Mouse (Mus musculus) mature B cell (primary cell): Measurements from ENCODE around the gene Nprl3.

Source experiments
- in situ Hi-C: fragments of 300-500 bp; cut with MboI; formaldehyde crosslinking; loops from 2 replicates; pipeline ENCODE4 v1.14.3; 2019

The Nprl3 gene

DNA sequence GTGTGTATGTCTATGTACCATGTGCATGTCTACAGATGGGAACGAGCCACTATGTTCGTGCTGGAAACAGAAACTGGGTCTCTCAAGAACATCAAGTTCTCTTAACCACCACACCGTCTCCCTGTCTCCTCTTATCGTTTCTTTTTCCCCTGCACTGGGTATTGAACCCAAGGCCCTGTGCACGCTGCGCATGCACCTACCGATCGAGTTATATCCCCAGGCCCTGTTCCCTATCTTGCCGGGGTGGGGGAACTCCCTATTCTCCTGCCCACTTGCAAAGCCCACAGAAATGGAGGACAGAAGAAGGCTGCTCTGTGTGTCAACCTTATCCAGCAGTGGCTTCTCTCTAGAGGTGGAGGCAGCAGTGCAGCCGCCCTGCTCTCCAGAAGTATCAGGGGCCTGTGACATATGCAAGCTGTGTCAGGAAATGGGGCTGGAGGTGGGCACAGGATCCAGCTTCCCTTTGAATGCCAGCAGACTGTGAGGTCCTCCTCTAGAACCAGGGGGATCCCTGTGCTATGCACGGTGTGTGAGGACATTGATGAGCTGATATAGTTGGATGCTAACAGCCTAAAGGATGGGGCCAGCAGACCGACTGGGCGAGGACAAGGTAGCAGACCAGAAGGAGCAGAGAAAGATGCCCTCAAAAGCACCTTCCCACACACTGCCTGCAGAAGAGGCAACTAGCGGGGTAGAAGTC is 69.1 kb downstream of the Nprl3 start:
- in situ Hi-C loops = no loop called here

DNA sequence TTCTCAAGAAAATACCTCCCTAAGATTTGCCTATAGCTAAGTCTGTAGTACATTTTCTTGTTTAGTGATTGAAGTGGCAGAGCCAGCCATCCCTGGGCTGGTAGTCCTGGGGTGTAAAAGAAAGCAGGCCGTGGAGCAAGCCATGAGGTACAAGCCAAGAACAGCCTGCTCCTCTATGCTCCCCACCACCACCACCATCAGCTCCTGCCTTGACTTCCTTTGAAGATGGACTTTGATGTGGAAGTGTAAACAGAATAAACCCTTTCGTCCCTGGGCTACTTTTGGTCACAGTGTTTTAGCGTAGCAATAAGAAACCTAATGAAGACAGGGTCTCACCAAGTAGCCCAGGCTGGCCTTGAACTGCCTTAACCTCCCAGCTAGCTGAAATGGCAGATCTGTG is 69.7 kb downstream of the Nprl3 start:
- in situ Hi-C loops = no loop called here

DNA sequence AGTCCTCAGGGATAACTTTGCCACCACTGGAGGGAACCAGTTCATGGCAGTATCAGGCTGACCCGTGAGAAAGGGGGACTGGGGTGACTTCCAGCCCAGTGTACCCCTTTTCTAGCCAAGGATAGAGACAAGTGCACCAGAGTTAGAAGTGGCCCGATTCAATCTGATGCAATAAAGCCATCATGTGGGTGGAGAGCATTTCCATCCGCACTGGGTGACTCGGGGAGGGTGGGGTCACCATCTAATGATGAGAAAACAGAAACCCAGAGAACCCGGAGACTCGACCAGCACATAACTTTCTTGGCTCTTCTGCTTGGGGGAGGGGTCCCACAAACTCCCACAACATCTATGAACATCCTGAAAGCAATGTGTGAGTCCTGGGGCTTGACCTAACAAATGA is 70.8 kb downstream of the Nprl3 start:
- in situ Hi-C loops = no loop called here

DNA sequence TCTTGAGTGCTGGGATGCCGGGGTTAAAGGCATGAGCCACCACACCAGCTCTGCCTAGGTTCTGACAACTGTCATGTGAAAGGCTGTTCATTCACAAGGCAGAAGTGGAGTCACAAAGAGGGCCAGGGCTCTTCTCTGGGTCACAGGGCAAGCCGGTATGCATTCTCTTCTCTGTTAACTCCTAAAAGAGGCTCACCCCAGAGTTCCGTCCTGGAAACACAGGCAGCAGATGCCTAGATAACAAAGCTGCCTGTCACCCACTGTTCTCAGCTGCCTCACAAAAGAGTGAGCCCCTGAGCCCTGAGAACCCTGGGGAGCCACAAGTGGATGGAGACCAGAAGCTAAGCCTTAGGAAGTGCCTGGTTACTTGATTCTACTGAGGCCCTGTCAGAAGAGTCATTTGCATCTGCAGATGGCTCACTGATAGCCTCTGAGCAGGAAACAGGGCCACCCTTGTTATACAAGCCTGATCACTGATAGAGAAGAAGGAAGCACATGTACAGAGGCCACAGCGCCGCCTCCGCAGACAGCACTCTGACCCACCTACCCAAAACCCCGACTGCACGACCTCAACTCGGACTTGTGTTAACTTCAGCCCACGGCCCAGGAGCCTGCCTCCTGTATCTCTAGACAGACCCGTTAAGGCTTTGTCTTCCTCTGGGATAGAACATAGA is 71.5 kb downstream of the Nprl3 start:
- in situ Hi-C loops = no loop called here

DNA sequence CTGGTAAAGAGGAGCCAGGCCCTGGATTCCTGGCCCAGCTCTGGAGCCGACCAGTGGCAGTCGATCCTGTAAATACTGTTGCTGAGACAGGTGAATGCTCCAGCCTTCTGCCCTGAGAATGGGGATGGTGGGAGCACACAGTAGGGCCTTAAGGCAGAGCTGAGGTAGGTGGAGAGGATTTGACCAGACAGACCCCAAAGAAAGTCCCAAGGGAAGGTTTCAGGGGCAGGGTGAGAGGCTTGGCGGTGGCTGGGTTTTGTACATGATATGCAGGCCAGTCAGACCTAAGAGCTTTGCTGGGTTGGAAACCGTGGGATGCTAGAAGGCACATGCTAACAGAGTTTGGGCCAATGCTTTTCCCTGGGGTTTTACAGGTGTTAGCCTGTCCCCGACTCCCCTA is 72.9 kb downstream of the Nprl3 start:
- in situ Hi-C loops = no loop called here

DNA sequence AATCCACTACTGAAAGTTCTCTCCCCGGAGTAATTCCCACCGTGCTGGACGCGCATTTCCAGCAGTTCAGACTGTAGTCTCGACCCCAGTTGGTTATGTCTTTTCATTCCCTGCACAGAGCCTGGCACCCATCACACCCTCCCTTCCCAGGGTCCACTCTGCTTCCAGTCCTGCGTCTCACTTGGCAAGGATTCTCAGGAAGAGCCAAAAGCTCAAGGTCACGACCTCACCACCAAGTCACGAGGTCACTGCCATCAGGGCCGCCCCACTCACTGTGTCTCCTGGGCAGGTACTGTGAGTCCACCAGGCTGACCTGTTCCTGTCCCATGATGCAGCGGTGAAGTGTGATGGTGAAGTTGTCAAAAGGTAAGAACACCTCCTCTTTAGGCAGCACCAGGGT is 73.4 kb downstream of the Nprl3 start:
- in situ Hi-C loops = no loop called here

DNA sequence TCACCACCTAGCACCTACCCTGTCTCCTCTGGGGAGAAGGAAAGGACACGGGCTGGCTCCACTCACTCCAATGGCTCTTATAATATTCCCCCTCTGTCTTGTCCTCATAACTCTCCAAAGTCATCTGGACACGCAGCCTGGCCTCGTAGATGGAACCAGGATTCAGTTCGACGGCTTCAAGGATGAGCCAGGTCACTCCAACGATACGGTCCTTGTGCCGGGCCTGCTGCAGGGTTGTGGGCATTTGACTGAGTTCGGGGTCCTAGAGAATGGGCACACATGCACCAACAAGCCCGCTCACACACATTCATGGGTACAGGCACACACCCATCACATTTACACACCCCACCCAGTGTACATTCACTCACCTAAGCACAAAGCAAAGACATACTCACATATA is 74.4 kb downstream of the Nprl3 start:
- in situ Hi-C loops = no loop called here

DNA sequence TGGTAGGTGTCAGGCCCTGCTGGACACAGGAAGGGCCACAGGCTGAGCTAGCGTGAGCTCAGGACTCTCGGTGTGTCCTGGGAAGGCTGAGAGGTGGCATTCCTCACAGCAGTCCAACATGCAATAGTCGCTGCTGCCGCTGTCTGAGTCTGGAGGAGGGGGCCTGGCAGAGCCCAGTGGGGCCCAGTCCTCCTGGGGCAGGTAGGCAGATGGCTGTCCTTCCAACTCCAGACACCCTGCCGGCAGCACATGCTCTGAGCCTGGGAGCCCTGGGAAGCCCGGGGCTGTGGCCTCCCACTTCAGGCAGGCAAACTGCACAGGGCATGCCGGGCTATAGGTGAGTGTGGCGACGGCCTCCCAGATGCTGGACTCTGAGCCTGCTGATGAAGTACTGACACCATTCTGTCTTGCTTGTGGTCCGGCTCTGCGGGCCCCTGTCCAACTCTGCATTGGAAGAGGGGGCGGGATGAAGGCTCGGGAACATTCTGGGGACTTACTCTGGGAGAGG is 76.8 kb downstream of the Nprl3 start:
- in situ Hi-C loops = no loop called here

DNA sequence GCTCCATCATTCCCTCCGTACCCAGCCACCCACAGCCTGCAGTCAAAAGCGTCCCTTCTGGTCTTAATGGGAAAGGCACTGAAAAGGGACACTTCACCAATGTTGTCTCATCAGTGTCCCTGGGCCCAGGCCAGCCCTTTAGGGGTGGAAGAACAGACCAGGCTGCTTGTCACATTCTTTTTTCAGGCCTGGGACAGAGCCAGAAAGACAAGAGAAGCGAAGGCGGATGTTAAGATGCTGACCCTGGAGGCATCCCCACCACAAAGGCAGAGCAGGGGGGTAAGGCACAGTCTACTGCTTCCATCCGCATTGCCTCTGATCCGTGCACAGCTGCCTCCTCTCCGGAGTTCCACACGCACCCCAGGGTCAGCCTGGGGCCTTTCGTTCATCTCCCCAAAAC is 77.4 kb downstream of the Nprl3 start:
- in situ Hi-C loops = no loop called here

DNA sequence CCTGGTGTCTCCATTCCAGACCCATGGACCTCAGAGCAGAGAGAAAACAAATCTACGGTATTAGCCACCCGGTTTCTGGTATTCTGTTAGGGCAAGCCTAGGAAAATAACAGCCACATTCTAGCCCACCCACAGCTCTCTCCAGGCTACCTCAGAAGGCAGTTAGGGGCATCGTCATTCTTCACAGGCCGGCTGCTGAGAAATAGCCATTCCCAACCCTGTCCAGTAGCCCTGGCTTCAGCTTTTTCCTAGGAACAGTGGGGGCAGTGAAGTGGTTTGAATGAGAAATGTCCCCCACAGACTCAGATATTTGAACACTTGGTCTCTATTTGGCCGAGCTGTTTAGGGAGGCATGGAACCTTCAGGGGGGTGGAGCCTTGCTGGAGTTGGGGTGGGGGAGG is 78.1 kb downstream of the Nprl3 start:
- in situ Hi-C loops = no loop called here

DNA sequence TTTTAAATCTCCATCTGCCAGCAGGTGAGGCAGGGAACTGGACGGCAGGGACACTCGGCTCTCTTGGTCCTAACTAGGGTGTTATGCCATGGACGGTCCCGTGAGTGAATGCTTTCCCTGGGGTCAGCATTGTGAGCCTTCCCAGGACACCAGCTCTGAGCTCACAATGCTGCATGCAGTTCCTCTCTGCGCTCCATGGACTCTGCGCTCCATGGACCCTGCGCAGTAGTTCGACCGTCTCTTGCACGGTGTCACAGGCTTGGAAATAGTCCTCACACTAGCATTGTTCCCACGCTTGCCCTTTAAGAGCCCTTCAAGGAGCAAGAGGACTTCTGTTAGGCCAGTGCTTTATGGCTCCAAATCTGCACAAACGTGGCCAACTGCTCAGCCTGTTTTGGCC is 78.6 kb downstream of the Nprl3 start:
- in situ Hi-C loops = no loop called here

DNA sequence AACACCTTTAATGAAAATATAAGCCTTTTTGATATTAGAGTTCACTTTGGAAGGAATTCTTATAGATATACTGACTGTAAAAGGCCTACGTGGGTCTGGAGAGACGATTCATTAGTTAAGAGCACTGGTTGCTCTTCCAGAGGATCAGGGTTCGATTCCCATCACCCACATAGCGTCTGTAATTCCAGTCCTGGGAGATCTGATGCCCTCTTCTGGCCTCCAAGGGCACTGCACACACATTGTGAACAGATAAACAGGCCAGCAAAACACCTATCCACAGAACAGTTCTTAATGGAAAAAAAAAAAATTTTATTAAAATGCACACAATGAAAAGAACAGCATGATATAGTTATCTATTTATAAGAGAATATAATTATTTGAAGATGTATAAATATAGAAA is 80.3 kb downstream of the Nprl3 start:
- in situ Hi-C loops = no loop called here

DNA sequence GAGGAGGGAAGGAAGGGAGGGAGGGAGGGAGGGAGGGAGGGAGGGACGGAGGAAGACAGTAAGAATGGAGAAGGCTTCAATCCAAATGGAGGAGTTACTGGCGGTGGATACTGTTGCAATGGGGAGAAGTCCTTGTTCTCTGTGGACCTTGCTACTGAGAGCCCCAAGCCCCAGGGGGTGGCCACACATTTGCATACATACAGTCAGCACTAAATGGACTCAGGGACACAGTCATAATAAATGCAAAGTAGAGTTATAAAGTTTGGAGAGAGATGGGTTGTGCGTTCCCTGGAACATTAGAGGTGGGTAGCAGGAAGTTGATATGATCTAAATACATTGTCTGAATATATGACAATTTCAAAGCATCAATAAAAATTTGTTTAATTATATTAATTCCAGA is 81.5 kb downstream of the Nprl3 start:
- in situ Hi-C loops = no loop called here

DNA sequence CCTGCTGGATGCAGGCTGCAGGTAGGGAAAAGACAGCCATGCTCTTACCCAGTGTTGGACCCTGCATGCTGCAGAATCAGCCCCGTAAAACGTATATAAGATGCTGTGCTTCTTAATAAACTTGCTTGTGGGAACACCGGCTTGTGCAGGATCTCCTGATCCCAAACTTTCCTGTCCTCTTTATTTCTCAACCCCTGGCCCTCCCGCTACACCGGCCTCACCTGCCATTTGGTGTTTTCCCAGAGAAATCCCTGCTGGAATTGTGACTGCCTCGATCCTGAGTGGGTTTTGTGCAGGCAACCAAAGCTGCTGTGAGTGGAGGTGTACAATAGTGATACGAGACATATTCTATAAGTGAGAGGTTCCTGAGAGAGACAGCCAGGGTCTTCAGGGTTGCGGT is 83.0 kb downstream of the Nprl3 start:
- in situ Hi-C loops = no loop called here

DNA sequence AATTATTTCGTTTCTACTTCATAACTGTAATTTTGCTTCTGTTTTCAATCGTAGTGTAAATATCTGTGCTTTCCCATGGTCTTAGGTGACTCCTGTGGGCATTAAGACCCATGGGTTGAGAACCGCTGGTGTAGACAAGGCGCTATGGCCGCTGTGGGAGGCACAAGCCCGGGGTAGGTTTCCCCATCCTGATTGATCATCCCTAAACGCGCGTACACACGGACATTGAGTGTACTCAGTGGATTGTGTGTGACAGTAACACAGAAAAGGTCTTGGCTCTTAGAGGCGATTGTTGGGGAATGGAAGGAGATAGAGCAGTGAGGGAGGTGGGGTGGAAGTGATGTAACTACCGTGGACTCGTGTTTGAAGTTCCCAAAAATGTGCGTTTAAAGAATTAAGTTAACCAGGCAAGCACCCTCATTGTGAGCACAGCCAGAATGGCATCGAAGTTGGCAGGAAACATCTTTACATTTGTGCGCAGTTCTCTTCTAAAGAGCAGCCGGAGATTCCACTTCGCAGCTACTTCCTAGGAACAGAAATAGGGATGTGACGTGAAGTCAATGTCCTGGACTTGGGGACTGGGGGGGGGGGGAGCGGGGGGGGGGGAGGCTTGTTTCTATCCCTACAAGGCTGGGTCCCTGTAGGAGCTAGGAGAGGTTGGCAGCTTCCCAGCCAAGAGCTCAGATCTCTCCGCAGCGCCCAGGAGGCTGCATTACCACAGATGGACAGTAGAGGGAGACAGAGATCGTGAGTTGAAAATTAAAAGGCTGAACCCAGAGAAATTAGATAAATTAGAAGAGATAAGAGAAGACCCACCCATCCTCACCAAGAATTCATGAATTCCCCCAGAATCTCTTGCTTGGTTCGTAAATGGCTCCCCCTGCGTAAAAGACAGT is 85.3 kb downstream of the Nprl3 start:
- in situ Hi-C loops = no loop called here

DNA sequence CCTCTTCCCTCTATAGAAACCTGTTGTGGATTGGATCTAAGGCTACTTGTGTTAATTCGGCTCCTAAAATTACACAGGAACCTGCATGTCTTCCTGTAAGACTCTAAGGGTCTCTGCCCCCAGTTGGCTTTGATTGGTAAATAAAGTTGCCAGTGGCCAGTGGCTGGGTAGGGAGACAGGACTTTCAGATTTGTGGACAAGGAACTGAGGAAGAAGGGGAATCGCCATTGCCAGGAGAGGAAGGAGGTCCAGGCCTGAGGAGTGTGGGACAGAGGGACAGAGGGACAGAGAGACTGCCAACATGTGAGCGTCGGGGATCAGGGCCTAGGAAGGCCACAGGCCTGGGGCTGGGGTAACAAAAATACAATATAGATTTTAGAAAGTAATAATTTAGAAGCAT is 86.3 kb downstream of the Nprl3 start:
- in situ Hi-C loops = no loop called here

DNA sequence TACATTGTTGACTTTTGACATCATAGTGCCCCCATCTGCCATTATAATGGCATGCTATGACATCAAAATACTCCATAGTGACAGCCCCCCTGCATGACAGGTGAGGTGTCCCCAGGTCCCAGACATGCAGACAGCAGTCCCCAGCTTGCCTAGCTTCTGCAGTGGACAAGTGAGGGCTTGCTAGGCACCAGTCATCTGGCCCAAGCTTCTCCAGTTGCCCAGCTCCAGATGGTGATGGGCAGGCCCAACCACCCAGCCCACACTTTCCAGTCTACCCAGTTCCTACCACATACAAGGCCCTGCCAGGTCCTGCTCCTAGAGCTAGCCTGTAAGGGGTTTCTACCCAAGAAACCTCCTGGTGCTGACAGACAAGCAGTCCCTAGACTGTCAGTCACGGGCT is 89.0 kb downstream of the Nprl3 start:
- in situ Hi-C loops = no loop called here
